Mouse (Mus musculus) CH12.LX (cell line): ENCODE data around the gene Cd81. TPM values are rescaled to one million over a fixed set of nuclear protein-coding genes. Genes with fewer than 3 reads are reported as not detected.

ENCODE experiments used
- DNase-seq: peaks from one replicate; pipeline ENCODE4 v3.0.0-alpha.2; 2013; ENCODE audit errors: extremely low read depth
- H3K27ac ChIP-seq: 2 replicates; pipeline ENCODE4 v1.5.1; 2012; ENCODE audit warnings: low read depth, mild to moderate bottlenecking, control low read depth, moderate library complexity; ENCODE audit not compliant: insufficient read depth
- H3K27me3 ChIP-seq: replicated peaks from 2 replicates; pipeline ENCODE3; 2012; ENCODE audit warnings: inconsistent platforms
- H3K36me3 ChIP-seq, 2 experiments: replicated peaks in 1 of 2; 2 replicates each; pipeline versions ENCODE3 to v1.6.1; 2012; ENCODE audit warnings: inconsistent platforms in 1 of 2, low read length in 1 of 2, mild to moderate bottlenecking in 1 of 2, mixed read lengths in 1 of 2, moderate library complexity in 1 of 2; ENCODE audit not compliant: control insufficient read depth in 1 of 2, insufficient read depth in 1 of 2
- H3K4me1 ChIP-seq, 2 experiments: 2 replicates each; pipeline ENCODE4 v1.6.1; 2012; ENCODE audit warnings: inconsistent platforms in 1 of 2, moderate library complexity in 1 of 2; ENCODE audit not compliant: insufficient read depth in 2 of 2, control insufficient read depth in 1 of 2
- H3K4me2 ChIP-seq: 2 replicates; pipeline ENCODE4 v1.6.1; 2012; ENCODE audit warnings: low read depth, mild to moderate bottlenecking, control low read depth; ENCODE audit not compliant: poor library complexity, insufficient read depth, severe bottlenecking
- H3K4me3 ChIP-seq, 3 experiments: fragments of 150-350 bp in 1 of 3; sonication (generic) in 1 of 3; replicated peaks in 1 of 3; 2 replicates each; pipeline versions ENCODE3 to v1.5.1; 2011 to 2012; ENCODE audit warnings: low read depth in 2 of 3, low read length in 2 of 3, mild to moderate bottlenecking in 2 of 3, moderate library complexity in 2 of 3, control low read depth in 1 of 3, improper control_type of control experiment in 1 of 3, inconsistent platforms in 1 of 3, mixed read lengths in 1 of 3; ENCODE audit not compliant: poor library complexity in 1 of 3
- H3K79me2 ChIP-seq: replicated peaks from 2 replicates; pipeline ENCODE4 v1.6.1; 2012; ENCODE audit warnings: mild to moderate bottlenecking, moderate library complexity; ENCODE audit not compliant: control insufficient read depth, poor library complexity, insufficient read depth, severe bottlenecking; ENCODE audit errors: extremely low read depth
- H3K9ac ChIP-seq: 2 replicates; pipeline ENCODE4 v1.6.1; 2012; ENCODE audit warnings: low read depth, mild to moderate bottlenecking, control low read depth, moderate library complexity; ENCODE audit not compliant: insufficient read depth
- H3K9me3 ChIP-seq: replicated peaks from 2 replicates; pipeline ENCODE3; 2012; ENCODE audit warnings: low read length, inconsistent platforms, mixed read lengths
- BHLHE40 ChIP-seq: IDR thresholded peaks from 2 replicates; pipeline ENCODE4 v1.6.1; 2011; ENCODE audit warnings: mild to moderate bottlenecking, low read depth, low read length, improper control_type of control experiment
- CHD1 ChIP-seq: IDR thresholded peaks from 2 replicates; pipeline ENCODE4 v1.6.1; 2012; ENCODE audit warnings: low read depth, low read length, improper control_type of control experiment, inconsistent platforms
- CTCF ChIP-seq, 2 experiments: IDR thresholded peaks in 1 of 2; conservative IDR thresholded peaks in 1 of 2; 2 replicates each; pipeline ENCODE4 v1.5.1; 2011 to 2012; ENCODE audit warnings: low read depth in 2 of 2, low read length in 2 of 2, improper control_type of control experiment in 1 of 2, inconsistent platforms in 1 of 2, mild to moderate bottlenecking in 1 of 2, moderate library complexity in 1 of 2
- ETS1 ChIP-seq: conservative IDR thresholded peaks from 2 replicates; pipeline ENCODE4 v1.6.1; 2012; ENCODE audit warnings: low read depth, mild to moderate bottlenecking, inconsistent platforms, low read length, improper control_type of control experiment, moderate library complexity
- GABPA ChIP-seq: IDR thresholded peaks from 2 replicates; pipeline ENCODE4 v1.6.1; 2012; ENCODE audit warnings: low read depth, low read length, improper control_type of control experiment, inconsistent platforms; ENCODE audit not compliant: insufficient replicate concordance
- HCFC1 ChIP-seq: IDR thresholded peaks from 2 replicates; pipeline ENCODE4 v1.6.1; 2012; ENCODE audit warnings: low read depth, mild to moderate bottlenecking, inconsistent platforms, low read length, improper control_type of control experiment
- IRF4 ChIP-seq: IDR thresholded peaks from 2 replicates; pipeline ENCODE4 v1.6.1; 2014; ENCODE audit warnings: low read depth, mild to moderate bottlenecking, inconsistent platforms, low read length, improper control_type of control experiment
- JUN ChIP-seq: IDR thresholded peaks from 2 replicates; pipeline ENCODE4 v1.6.1; 2011; ENCODE audit warnings: low read depth, mild to moderate bottlenecking, low read length, improper control_type of control experiment, moderate library complexity; ENCODE audit not compliant: insufficient read depth
- KAT2A ChIP-seq: IDR thresholded peaks from 2 replicates; pipeline ENCODE4 v1.6.1; 2012; ENCODE audit warnings: low read length, improper control_type of control experiment, inconsistent platforms; ENCODE audit not compliant: insufficient replicate concordance
- MAFK ChIP-seq: IDR thresholded peaks from 2 replicates; pipeline ENCODE4 v1.6.1; 2011; ENCODE audit warnings: low read length, improper control_type of control experiment; ENCODE audit not compliant: insufficient replicate concordance
- MAX ChIP-seq: IDR thresholded peaks from 2 replicates; pipeline ENCODE4 v1.6.1; 2011; ENCODE audit warnings: low read length, improper control_type of control experiment
- MXI1 ChIP-seq: IDR thresholded peaks from 2 replicates; pipeline ENCODE4 v1.6.1; 2011; ENCODE audit warnings: mild to moderate bottlenecking, low read depth, low read length, improper control_type of control experiment
- MYC ChIP-seq: IDR thresholded peaks from 2 replicates; pipeline ENCODE4 v1.6.1; 2011; ENCODE audit warnings: low read depth, mild to moderate bottlenecking, improper control_type of control experiment, low read length
- NELFE ChIP-seq: IDR thresholded peaks from 2 replicates; pipeline ENCODE4 v1.6.1; 2011; ENCODE audit warnings: low read depth, low read length, improper control_type of control experiment
- RAD21 ChIP-seq: IDR thresholded peaks from 2 replicates; pipeline ENCODE4 v1.6.1; 2011; ENCODE audit warnings: low read depth, mild to moderate bottlenecking, low read length, improper control_type of control experiment, moderate library complexity
- SIN3A ChIP-seq: IDR thresholded peaks from 2 replicates; pipeline ENCODE4 v1.6.1; 2012; ENCODE audit warnings: low read length, improper control_type of control experiment, inconsistent platforms
- SMC3 ChIP-seq: IDR thresholded peaks from 2 replicates; pipeline ENCODE4 v1.6.1; 2011; ENCODE audit warnings: low read depth, low read length, improper control_type of control experiment
- TCF12 ChIP-seq: IDR thresholded peaks from 2 replicates; pipeline ENCODE4 v1.6.1; 2014; ENCODE audit warnings: low read depth, mild to moderate bottlenecking, inconsistent platforms, low read length, improper control_type of control experiment
- USF2 ChIP-seq: conservative IDR thresholded peaks from 2 replicates; pipeline ENCODE4 v1.6.1; 2011; ENCODE audit warnings: low read depth, low read length, improper control_type of control experiment
- ZC3H11A ChIP-seq: IDR thresholded peaks from 2 replicates; pipeline ENCODE4 v1.6.1; 2012; ENCODE audit warnings: low read depth, mild to moderate bottlenecking, inconsistent platforms, low read length, improper control_type of control experiment
- ZKSCAN1 ChIP-seq: IDR thresholded peaks from 2 replicates; pipeline ENCODE4 v1.6.1; 2012; ENCODE audit warnings: low read depth, inconsistent platforms, low read length, improper control_type of control experiment, borderline replicate concordance
- dilution Hi-C: fragments of 300-500 bp; cut with MboI; formaldehyde crosslinking; loops from 2 replicates; pipeline ENCODE4 v1.14.3; 2020; ENCODE audit warnings: low sequenced_read_pairs; ENCODE audit not compliant: extremely low pct_unique_long_range_greater_than_20kb, extremely low pct_ligation_motif_present
- in situ Hi-C: fragments of 300-500 bp; cut with MboI; formaldehyde crosslinking; loops from 3 replicates; pipeline ENCODE4 v1.14.3; 2019; ENCODE audit warnings: low sequenced_read_pairs, low pct_ligation_motif_present, low pct_unique_long_range_greater_than_20kb, mixed read lengths
- polyA plus RNA-seq: library from polyadenylated mRNA; unstranded; fragments of >175 nt; gene quantifications from 2 replicates; pipeline ENCODE4 v1.2.1, GENCODE M21; 2012; ENCODE audit warnings: low read depth; ENCODE audit not compliant: insufficient read length
- total RNA-seq, 2 experiments: library from RNA; depleted of rRNA; stranded (reverse); fragments of 300-350 nt in 1 of 2; fragments of >200 nt in 1 of 2; gene quantifications; 2 replicates each; pipeline ENCODE4 v1.2.3; 2012 to 2014

The Cd81 gene
- total and polyA plus RNA-seq, 3 experiments, result 318 to 352 (median 327) TPM

DNA sequence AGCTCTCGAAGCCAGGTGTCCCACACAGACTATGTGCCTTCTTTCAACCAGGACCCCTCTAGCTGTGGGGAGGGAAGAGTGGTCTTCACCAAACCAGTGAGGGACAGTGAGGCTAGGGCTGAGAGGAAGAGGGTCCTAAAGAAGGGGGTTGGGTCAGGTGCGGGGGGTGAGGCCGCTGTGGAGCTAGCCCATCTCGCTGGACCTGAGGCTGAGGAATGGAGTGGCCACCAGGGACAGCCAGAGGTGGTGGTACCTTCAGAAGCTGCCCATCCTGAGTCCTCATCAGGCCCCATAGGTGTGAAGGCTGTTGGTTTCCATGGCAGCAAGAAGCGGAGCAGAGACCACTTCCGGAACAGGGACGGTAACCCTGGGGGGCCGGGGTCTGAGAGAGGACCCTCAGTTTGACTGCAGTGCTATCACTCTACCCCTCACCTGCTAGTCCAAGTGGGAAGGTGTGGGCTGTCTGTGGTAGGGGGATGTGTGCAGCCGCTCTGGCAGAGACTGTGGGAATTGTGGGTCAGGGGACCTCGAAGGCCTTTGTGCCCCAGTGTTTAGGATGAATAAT lies 18.0 kb downstream of the Cd81 start:
- Histone ChIP-seq H3K4me3 (peak overlapping the region; percentile 61 to 100 (median 93)), H3K9ac (peak overlapping the region; percentile 94), H3K36me3 (peaks cover 26 to 78% of the 10 kb centered on the region in 2 experiments), H3K27me3 (no peaks in the 10 kb centered on the region), H3K9me3 (no peaks in the 10 kb centered on the region), H3K79me2 (peaks cover 12% of the 10 kb centered on the region), H3K27ac (no peak overlapping the region), H3K4me1 (peaks cover 7 to 34% of the 10 kb centered on the region in 2 experiments), H3K4me2 (peak overlapping the region; percentile 73)
- no peak for TF ChIP-seq MAX
- TF ChIP-seq NELFE, result no peak
- no peak for TF ChIP-seq ZC3H11A
- in situ Hi-C loops, result no loop called here
- dilution Hi-C loops, result no loop called here
- no peak for DNase-seq

DNA sequence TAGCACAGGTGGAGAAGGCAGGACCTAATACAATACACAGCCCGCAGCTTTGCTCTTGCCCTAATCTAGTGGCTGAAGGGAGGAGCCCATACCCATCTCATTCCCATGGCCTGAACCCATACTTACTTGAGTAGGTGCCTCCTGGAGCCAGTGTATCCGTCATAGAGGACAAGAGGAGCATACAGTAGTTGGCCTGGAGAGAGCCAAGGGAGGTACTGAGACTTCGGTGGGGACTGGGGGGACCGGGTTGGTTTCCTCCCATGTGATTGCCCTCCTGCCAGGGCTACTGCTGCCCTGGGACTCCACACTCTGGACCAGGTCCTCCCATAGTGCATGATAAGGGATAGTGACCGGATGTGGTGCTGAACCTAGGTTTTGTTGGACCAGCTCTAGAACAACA lies 20.1 kb downstream of the Cd81 start:
- H3K9me3 ChIP-seq, result no peaks in the 10 kb centered on the region
- H3K27me3 ChIP-seq, result no peaks in the 10 kb centered on the region
- dilution Hi-C loops (no loop called here), in situ Hi-C loops (no loop called here)
- peaks cover 7 to 32% of the 10 kb centered on the region in 2 experiments for H3K4me1 ChIP-seq
- no peak overlapping the region for H3K4me2 ChIP-seq
- peaks cover 8 to 58% of the 10 kb centered on the region in 2 experiments for H3K36me3 ChIP-seq
- H3K27ac ChIP-seq, result no peak overlapping the region
- TF ChIP-seq IRF4, result no peak
- no peak for TF ChIP-seq JUN
- TF ChIP-seq SIN3A, result no peak
- TF ChIP-seq HCFC1, result no peak
- TF ChIP-seq MAFK, result no peak
- no peak for TF ChIP-seq TCF12
- H3K4me3 ChIP-seq, result no peak overlapping the region
- DNase-seq, result no peak
- H3K9ac ChIP-seq, result no peak overlapping the region
- H3K79me2 ChIP-seq, result peaks cover 12% of the 10 kb centered on the region

DNA sequence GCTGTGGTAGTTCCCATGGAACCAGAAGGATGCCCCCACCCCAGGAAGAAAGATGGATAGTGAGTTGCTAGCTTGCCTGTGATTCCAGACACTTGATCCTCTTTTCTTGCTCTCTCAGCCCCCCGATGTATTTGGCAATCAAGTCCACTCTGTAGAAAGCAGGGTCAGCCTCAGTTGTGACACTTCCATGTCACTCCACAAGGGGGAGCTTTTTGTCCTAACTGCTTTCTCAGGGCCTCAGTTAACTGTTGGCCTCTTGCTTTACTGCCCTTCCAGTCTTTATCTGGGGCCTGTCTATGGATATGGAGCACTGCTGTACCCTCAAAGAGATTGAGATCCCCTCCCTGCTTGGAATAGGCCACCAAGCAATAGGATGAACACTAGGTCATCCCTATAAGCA lies 20.5 kb downstream of the Cd81 start:
- in situ Hi-C loops, result no loop called here
- Histone ChIP-seq H3K4me2 (no peak overlapping the region), H3K4me3 (no peak overlapping the region), H3K79me2 (peaks cover 12% of the 10 kb centered on the region), H3K36me3 (peaks cover 3 to 53% of the 10 kb centered on the region in 2 experiments), H3K4me1 (peaks cover 7 to 27% of the 10 kb centered on the region in 2 experiments), H3K9me3 (no peaks in the 10 kb centered on the region), H3K27me3 (no peaks in the 10 kb centered on the region), H3K27ac (no peak overlapping the region), H3K9ac (no peak overlapping the region)
- no peak for TF ChIP-seq JUN
- no peak for TF ChIP-seq MAFK
- no peak for TF ChIP-seq CHD1
- TF ChIP-seq KAT2A, result no peak
- TF ChIP-seq ZKSCAN1, result no peak
- TF ChIP-seq GABPA, result no peak
- 0 out of 2 replicates have a peak, but pooled peaks have one; percentile 23 for TF ChIP-seq SIN3A
- peak; percentile 80 for TF ChIP-seq CTCF (conservative IDR thresholded peaks at IDR 0.05 in 1 of 2, IDR thresholded peaks at IDR 0.05 in 1 of 2; ENCODE audit: low read depth in 2 of 2, low read length in 2 of 2)
- peak; percentile 51 for TF ChIP-seq RAD21
- no peak for TF ChIP-seq MYC
- TF ChIP-seq SMC3, result peak; percentile 76
- TF ChIP-seq MXI1, result no peak
- TF ChIP-seq ETS1, result no peak
- TF ChIP-seq TCF12, result no peak
- TF ChIP-seq BHLHE40, result no peak
- no peak for TF ChIP-seq USF2
- dilution Hi-C loops, result no loop called here
- peak; percentile 68 for DNase-seq
